Mouse (Mus musculus) liver, embryonic 14.5 days (tissue): ENCODE results near the gene Olfr692.

ENCODE experiments used
- CTCF ChIP-seq: IDR thresholded peaks from 2 replicates; pipeline ENCODE4 v1.5.1; 2016; ENCODE audit warnings: antibody characterized with exemption, low read depth, control low read depth
- EP300 ChIP-seq: IDR thresholded peaks from 2 replicates; pipeline ENCODE4 v1.6.1; 2016; ENCODE audit warnings: antibody characterized with exemption, low read depth

- no peak for TF ChIP-seq CTCF
- no peak for TF ChIP-seq EP300
These were observed 27.2 kb downstream of the Olfr692 start for GRCm38 (mm10) chr7:105395131-105395820.
